Mouse (Mus musculus): ENCODE data around the gene Gm49721. TPM values are rescaled to one million over a fixed set of nuclear protein-coding genes. Genes with fewer than 3 reads are reported as not detected.
"Not testable (repeated sequence)": the region's sequence is repeated elsewhere in the genome, so short reads cannot be mapped to it uniquely, and the experiment has no call there.

The Gm49721 gene
- 0.09 and 0.13 TPM in 2 replicates for polyA plus RNA-seq (2015; fragmentation: Nextera tagmentation; extraction: Ambion mirVana)

DNA sequence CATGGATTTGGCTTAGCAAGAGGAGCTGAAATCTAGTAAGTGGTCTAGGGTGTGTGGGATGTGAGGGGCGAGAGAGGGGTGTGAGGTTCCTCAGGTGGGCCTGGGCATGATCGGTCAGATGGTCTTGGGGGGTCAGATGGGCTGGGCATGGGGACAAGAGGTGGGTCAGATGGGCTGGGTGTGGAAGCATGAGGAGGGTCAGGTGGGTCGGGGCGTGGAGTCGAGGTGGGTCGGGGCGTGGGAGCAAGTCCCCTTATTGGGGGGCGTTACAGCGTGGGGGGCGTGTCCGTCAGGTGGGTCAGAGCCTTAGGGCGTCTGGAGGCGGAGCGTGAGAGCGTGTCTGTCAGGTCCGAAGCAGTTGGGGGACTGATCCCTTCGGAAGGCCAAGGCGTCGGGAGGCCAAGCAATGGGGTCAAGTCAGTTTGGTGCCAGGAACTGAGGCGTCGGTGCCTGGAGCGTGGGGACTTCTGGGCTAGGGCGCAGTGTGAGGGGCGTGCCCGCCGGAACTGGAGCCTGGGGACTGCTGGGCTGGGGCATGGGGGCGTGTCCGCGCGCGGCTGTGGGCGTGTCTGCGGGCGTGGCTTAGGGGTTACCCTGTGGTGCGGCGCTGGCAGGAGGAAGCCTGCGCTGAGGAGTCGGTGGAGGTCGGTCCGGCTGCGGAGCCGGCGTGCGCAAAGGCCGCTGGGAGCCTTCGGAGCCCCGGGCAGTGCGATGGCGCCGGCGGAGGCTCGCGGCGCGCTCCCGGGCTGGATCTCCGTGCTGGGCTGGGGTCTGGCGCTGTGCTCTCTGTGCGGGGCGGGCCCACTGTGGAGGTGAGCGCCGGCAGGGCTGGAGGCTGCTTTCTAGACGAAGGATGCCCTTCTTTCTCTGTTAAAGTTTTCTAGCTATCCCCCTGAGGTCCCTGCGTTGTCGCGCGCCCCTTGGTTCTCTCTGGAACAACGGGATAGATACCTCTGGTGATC lies at the start of gene Gm49721:
Gene Gm49721 (plus strand): TSS at position 618 of the 962 bp plus-strand sequence.
- peak; percentile 98 for ATAC-seq
- Histone ChIP-seq H3K4me2 (replicated peaks; ENCODE audit: low read depth) (peak within 1 kb of the TSS; percentile 67), H3K27ac (ENCODE audit: low read depth, low read length) (peak within 1 kb of the TSS; percentile 54; the same call in 1 of the 2 replicates), H3K4me3 (ENCODE audit: low read depth, low read length) (peak within 1 kb of the TSS; percentile 44), H3K9ac (ENCODE audit: low read depth, low read length) (peak within 1 kb of the TSS; percentile 40; the same call in 1 of the 2 replicates)
- not testable (repeated sequence) for H3K4me1 ChIP-seq (replicated peaks; ENCODE audit: control insufficient read depth, insufficient read depth, low read length); H3K36me3 ChIP-seq (ENCODE audit: control insufficient read depth, insufficient read depth); H3K27me3 ChIP-seq (replicated peaks; ENCODE audit: control insufficient read depth, insufficient read depth, low read length); H3K9me3 ChIP-seq (ENCODE audit: control insufficient read depth)
- 2% methylated on average over 37 of the region's 68 CpGs for WGBS

DNA sequence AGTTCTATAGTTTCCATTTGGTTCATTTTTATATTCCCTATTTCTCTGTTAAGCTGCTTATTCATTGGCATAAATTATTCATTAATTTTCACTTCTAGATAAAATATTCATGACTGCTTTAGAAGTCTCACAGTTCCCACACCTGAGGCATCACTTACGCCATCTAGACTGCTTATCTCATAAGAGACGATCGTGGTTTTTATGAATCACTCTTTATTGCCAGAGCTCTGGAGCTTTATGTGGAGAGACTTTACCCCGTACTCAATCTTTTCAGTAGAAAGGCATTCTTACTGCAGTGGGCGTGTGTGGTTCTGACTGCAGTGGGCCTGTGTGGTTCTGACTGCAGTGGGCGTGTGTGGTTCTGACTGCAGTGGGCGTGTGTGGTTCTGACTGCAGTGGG lies 47.1 kb upstream of the Gm49721 start:
- ATAC-seq = peak; percentile 51; the same call in 1 of the 2 replicates
- not testable (repeated sequence) for H3K4me2 ChIP-seq (replicated peaks; ENCODE audit: low read depth)
- WGBS = 46% methylated on average over 6 of the region's 7 CpGs

DNA sequence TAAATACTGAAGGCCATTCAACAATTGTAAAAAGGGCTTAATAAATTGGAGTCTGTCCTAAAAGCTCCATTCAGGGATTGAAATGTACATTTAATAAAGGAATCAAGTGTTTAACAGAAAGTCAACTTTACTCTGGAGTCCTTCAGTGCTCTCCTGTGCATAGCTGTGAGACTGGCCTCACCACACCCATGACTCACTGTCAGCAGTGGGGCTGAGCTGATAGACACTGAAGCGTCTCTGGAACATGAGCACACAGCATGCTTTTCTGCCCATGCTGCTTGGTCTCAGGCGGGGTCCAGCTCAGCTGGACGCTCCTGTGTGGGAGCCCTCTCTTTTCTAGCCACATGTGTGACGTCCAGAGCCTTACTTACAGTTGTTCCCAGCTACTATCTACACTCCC lies 36.1 kb upstream of the Gm49721 start:
- not testable (repeated sequence) for H3K4me1 ChIP-seq (replicated peaks; ENCODE audit: control insufficient read depth, insufficient read depth, low read length); H3K4me3 ChIP-seq (ENCODE audit: low read depth, low read length); H3K9ac ChIP-seq (ENCODE audit: low read depth, low read length); H3K4me2 ChIP-seq (replicated peaks; ENCODE audit: low read depth); H3K27me3 ChIP-seq (replicated peaks; ENCODE audit: control insufficient read depth, insufficient read depth, low read length); H3K9me3 ChIP-seq (ENCODE audit: control insufficient read depth); H3K27ac ChIP-seq (ENCODE audit: low read depth, low read length); H3K36me3 ChIP-seq (ENCODE audit: control insufficient read depth, insufficient read depth)
- peak; percentile 72 for ATAC-seq
- WGBS = no CpG with 5 or more reads among the region's 4 CpGs

More for the DNA sequence above, 47.1 kb upstream of the Gm49721 start:
- not testable (repeated sequence) for H3K36me3 ChIP-seq (ENCODE audit: control insufficient read depth, insufficient read depth); H3K9ac ChIP-seq (ENCODE audit: low read depth, low read length); H3K27me3 ChIP-seq (replicated peaks; ENCODE audit: control insufficient read depth, insufficient read depth, low read length); H3K9me3 ChIP-seq (ENCODE audit: control insufficient read depth); H3K27ac ChIP-seq (ENCODE audit: low read depth, low read length); H3K4me3 ChIP-seq (ENCODE audit: low read depth, low read length); H3K4me1 ChIP-seq (replicated peaks; ENCODE audit: control insufficient read depth, insufficient read depth, low read length)

DNA sequence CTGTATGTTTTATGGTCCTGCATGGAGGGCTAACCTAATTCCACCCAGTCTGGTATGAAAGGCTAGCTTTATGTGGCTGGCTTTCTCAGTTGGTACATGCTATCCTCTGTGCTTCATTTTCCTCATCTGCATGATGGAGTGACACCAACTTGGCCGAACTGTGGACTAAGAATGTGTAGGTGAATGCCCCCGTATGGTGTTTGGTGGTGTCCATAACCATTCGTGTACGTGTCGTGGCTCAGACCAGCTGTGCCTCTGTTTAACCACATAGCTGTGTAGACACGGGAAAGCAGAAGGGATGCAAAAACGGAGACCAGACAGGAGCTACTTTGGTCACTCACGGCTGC lies 31.1 kb upstream of the Gm49721 start:
- not testable (repeated sequence) for ATAC-seq; H3K4me3 ChIP-seq (ENCODE audit: low read depth, low read length)
- no CpG with 5 or more reads among the region's 8 CpGs for WGBS

DNA sequence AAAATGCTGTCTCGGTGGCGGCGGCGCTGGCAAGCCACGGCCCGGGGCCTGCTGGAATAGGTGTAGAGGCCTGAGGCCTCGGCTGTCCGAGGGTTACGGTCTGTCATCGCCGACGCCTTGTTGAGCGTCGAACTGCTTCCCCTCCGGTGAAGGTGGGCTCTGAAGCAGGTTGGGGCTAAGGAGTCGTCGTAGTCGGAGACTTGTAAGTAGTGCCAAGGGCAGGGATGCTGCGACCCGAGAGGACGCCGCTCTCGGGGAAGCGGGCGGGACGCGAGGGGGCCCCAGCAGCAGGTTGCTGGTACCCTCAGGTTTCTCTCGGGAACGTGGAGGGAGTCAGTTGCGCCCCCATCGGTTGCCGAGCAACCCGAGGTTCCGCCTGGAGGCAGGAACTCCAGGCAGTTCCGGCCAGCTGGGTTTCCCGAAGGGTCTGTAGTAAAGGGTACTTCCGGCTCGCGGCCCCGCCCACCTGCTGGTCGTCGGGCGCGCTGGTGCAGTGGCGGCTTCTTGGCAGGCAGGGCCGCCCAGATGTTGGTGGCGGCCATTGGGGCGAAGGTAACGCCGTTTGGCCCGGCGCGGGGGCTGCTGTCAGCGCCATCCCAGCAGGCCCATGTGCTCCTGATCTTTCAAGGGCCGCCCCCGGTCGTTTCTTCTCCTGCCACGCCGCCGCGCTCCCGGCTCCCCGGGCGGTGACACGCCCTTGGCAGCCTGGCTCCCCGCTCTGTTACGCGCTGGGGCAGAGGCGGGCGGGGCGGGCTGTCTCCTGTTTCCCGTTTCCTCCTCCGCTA lies 30.5 kb upstream of the Gm49721 start, which contains the start of gene Rsph3b:
Gene Rsph3b (minus strand): TSS at position 699 of the 785 bp plus-strand sequence.
- H3K9ac ChIP-seq (ENCODE audit: low read depth, low read length) = peak within 1 kb of the TSS; percentile 40; the same call in 1 of the 2 replicates
- peak within 1 kb of the TSS; percentile 79 for H3K4me2 ChIP-seq (replicated peaks; ENCODE audit: low read depth)
- H3K27me3 ChIP-seq (replicated peaks; ENCODE audit: control insufficient read depth, insufficient read depth, low read length); H3K9me3 ChIP-seq (ENCODE audit: control insufficient read depth); H3K36me3 ChIP-seq (ENCODE audit: control insufficient read depth, insufficient read depth); H3K4me1 ChIP-seq (replicated peaks; ENCODE audit: control insufficient read depth, insufficient read depth, low read length): not testable (repeated sequence)
- H3K27ac ChIP-seq (ENCODE audit: low read depth, low read length) = peak within 1 kb of the TSS; percentile 62
- peak within 1 kb of the TSS; percentile 55 for H3K4me3 ChIP-seq (ENCODE audit: low read depth, low read length)
- WGBS = under 1% methylated on average over 67 of the region's 73 CpGs
- TF ChIP-seq CTCF (IDR thresholded peaks at IDR 0.05; ENCODE audit: low read depth) = peak; percentile 33
- ATAC-seq = peak; percentile 91

More for the DNA sequence above, 31.1 kb upstream of the Gm49721 start:
- H3K9ac ChIP-seq (ENCODE audit: low read depth, low read length); H3K27ac ChIP-seq (ENCODE audit: low read depth, low read length); H3K36me3 ChIP-seq (ENCODE audit: control insufficient read depth, insufficient read depth); H3K9me3 ChIP-seq (ENCODE audit: control insufficient read depth); H3K4me1 ChIP-seq (replicated peaks; ENCODE audit: control insufficient read depth, insufficient read depth, low read length); H3K27me3 ChIP-seq (replicated peaks; ENCODE audit: control insufficient read depth, insufficient read depth, low read length): not testable (repeated sequence)
- H3K4me2 ChIP-seq (replicated peaks; ENCODE audit: low read depth) = peak overlapping the region; percentile 79

DNA sequence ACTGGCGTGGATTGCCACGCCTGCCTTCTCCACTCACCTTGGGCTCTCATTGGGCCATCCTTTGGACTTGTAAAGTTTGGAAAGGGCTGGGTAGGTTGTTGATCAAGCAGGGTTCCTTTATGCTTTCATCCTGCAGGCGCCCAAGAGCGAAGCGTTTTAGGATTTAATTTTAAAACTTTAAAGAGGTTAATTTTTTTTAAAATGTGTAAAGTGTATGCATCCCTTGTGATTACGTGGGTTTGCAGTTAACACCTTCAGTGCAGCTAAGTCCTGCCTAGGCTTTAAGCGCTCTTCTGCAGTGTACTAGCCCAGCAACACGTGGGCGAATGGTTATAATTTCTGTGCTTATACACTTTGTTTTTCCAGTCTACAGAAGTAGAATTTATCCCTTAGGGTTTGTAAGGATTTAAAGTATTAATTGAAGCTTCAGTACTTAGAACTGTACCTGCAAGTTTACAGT lies 29.9 kb upstream of the Gm49721 start:
- 0 out of 2 replicates have a peak overlapping the region, but pooled peaks have one; percentile 40 for H3K9ac ChIP-seq (ENCODE audit: low read depth, low read length)
- H3K4me3 ChIP-seq (ENCODE audit: low read depth, low read length) = peak overlapping the region; percentile 55
- not testable (repeated sequence) for H3K27me3 ChIP-seq (replicated peaks; ENCODE audit: control insufficient read depth, insufficient read depth, low read length); H3K9me3 ChIP-seq (ENCODE audit: control insufficient read depth); H3K36me3 ChIP-seq (ENCODE audit: control insufficient read depth, insufficient read depth); H3K4me1 ChIP-seq (replicated peaks; ENCODE audit: control insufficient read depth, insufficient read depth, low read length)
- H3K27ac ChIP-seq (ENCODE audit: low read depth, low read length) = 0 out of 2 replicates have a peak overlapping the region, but pooled peaks have one; percentile 62
- WGBS = 7% methylated on average over 9 of the region's 9 CpGs
- peak; percentile 19 for ATAC-seq
- H3K4me2 ChIP-seq (replicated peaks; ENCODE audit: low read depth) = peak overlapping the region; percentile 79

DNA sequence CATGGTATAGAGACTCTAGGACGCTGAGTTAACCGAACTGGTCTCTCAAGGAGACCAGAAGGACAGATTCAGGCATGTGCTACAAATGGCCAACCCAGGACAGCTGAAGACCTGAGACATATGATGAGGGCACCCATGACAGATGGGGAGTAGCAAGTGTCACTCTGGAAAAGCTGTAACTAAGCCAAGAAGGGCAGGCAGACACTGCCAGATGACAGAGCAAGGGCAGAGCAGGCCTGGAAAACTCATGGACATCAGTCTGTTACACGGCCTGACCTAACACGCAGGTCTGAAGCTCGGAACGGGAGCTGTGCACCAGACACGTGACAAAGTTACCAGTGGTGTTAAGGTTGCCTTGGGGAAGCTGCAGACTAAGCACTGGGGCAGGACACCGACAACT lies 19.8 kb upstream of the Gm49721 start:
- H3K4me3 ChIP-seq (ENCODE audit: low read depth, low read length); H3K27me3 ChIP-seq (replicated peaks; ENCODE audit: control insufficient read depth, insufficient read depth, low read length); H3K36me3 ChIP-seq (ENCODE audit: control insufficient read depth, insufficient read depth); H3K9me3 ChIP-seq (ENCODE audit: control insufficient read depth); H3K27ac ChIP-seq (ENCODE audit: low read depth, low read length); ATAC-seq; H3K4me2 ChIP-seq (replicated peaks; ENCODE audit: low read depth); H3K4me1 ChIP-seq (replicated peaks; ENCODE audit: control insufficient read depth, insufficient read depth, low read length); H3K9ac ChIP-seq (ENCODE audit: low read depth, low read length): not testable (repeated sequence)
- 61% methylated on average over 5 of the region's 8 CpGs for WGBS

DNA sequence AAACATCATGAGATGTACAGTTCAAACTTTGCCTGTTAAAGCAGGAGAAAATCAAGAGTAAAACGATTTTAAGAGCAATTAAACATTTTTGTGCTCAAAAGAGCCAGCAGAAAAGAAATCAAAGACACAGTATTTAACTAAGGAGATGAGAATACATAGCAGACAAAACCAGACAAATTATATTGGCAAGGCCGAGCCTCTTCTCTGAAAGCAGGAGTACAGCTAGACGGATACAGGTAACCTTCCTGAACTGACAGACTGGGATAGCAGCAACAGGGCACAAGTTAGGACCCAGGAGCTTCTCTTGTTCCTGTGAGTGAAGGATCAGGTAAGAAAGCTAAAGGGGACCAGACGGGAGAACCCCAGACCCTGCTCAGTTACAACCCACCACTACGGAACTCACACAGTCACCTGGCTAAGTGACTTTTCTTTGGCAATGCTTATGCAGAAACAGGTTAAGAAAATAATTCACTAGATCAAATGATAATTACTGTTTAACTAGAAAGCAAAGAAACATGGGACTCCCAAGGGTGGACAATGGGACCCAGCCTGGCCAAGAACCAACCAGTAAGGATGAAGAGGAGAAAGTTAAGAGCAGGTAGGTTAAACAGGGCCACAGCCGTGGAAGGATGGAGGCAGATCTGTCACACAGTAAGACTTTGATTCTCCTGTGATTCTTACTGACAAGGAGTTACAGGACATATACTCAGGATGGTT lies 19.0 kb upstream of the Gm49721 start:
- not testable (repeated sequence) for H3K4me3 ChIP-seq (ENCODE audit: low read depth, low read length); H3K9ac ChIP-seq (ENCODE audit: low read depth, low read length); H3K27me3 ChIP-seq (replicated peaks; ENCODE audit: control insufficient read depth, insufficient read depth, low read length); H3K27ac ChIP-seq (ENCODE audit: low read depth, low read length); H3K4me1 ChIP-seq (replicated peaks; ENCODE audit: control insufficient read depth, insufficient read depth, low read length); H3K9me3 ChIP-seq (ENCODE audit: control insufficient read depth); H3K36me3 ChIP-seq (ENCODE audit: control insufficient read depth, insufficient read depth); ATAC-seq
- H3K4me2 ChIP-seq (replicated peaks; ENCODE audit: low read depth) = peak overlapping the region; percentile 56
- 53% methylated on average over 3 of the region's 6 CpGs for WGBS
